Mouse (Mus musculus): ENCODE data around the gene Blnk. TPM values are rescaled to one million over a fixed set of nuclear protein-coding genes. Genes with fewer than 3 reads are reported as not detected.

Gene Blnk
- polyA plus RNA-seq (2017; shearing (Covaris generic)) = 1.6 TPM

GRCm38 (mm10) chr19:40994057-40994585 lies at the start of gene Blnk:
TSS of gene Blnk (minus strand) at chr19:40994535.

GRCm38 (mm10) chr19:41029219-41029618 lies 34.9 kb upstream of the Blnk start, which contains the start of gene Dntt:
TSS of gene Dntt (plus strand) at chr19:41029275.

GRCm38 (mm10) chr19:40894519-40895392 lies 99.6 kb downstream of the Blnk start, which contains the start of gene Zfp518a:
TSS of gene Zfp518a (plus strand) at chr19:40894705.

Other genes with a start within 250 kb of the Blnk start
- gene Cc2d2b, start 245.8 kb downstream of the Blnk start, polyA plus RNA-seq (2017; shearing (Covaris generic)) = 2.3 TPM
- 1.7 TPM for gene Ccnj, start 163.3 kb downstream of the Blnk start, polyA plus RNA-seq (2017; shearing (Covaris generic))
- 24.0 TPM for gene Zfp518a, start 99.8 kb downstream of the Blnk start, polyA plus RNA-seq (2017; shearing (Covaris generic))
- gene Dntt, start 34.7 kb upstream of the Blnk start, polyA plus RNA-seq (2017; shearing (Covaris generic)) = 2.1 TPM
- gene Opalin, start 82.6 kb upstream of the Blnk start, polyA plus RNA-seq (2017; shearing (Covaris generic)) = not detected
- not detected for gene Tll2, start 212.3 kb upstream of the Blnk start, polyA plus RNA-seq (2017; shearing (Covaris generic))